Mouse (Mus musculus) myocyte (in vitro differentiated cells): ENCODE data around the gene Me3. TPM values are rescaled to one million over a fixed set of nuclear protein-coding genes. Genes with fewer than 3 reads are reported as not detected.

Source experiments
- H3K27me3 ChIP-seq: one replicate; pipeline ENCODE4 v1.6.1; 2011; ENCODE audit not compliant: control insufficient read depth, insufficient read depth, insufficient read length
- H3K36me3 ChIP-seq: one replicate; pipeline ENCODE4 v1.6.1; 2011; ENCODE audit not compliant: control insufficient read depth, insufficient read depth
- H3K4me2 ChIP-seq: one replicate; pipeline ENCODE4 v1.6.1; 2011; ENCODE audit warnings: low read depth, control low read depth
- H3K4me3 ChIP-seq: one replicate; pipeline ENCODE4 v1.5.1; 2011; ENCODE audit warnings: mild to moderate bottlenecking, control low read depth, moderate library complexity
- H3K79me2 ChIP-seq: one replicate; pipeline ENCODE4 v1.6.1; 2011; ENCODE audit not compliant: control insufficient read depth, insufficient read depth
- H3ac ChIP-seq: one replicate; pipeline ENCODE4 v1.6.1; 2011; ENCODE audit not compliant: control insufficient read depth, insufficient read length
- CEBPB ChIP-seq: IDR thresholded peaks from 2 replicates; pipeline ENCODE4 v1.6.1; 2011; ENCODE audit warnings: mild to moderate bottlenecking, moderate library complexity; ENCODE audit not compliant: poor library complexity, insufficient read depth, severe bottlenecking
- E2F4 ChIP-seq: IDR thresholded peaks from one replicate; pipeline ENCODE4 v1.6.1; 2011; ENCODE audit warnings: mild to moderate bottlenecking, control low read depth, moderate library complexity; ENCODE audit not compliant: insufficient read depth
- MAX ChIP-seq: IDR thresholded peaks from one replicate; pipeline ENCODE4 v1.6.1; 2011; ENCODE audit warnings: low read depth, mild to moderate bottlenecking, control low read depth
- MYOD1 ChIP-seq, 3 experiments: IDR thresholded peaks; one replicate each; pipeline ENCODE4 v1.6.1; 2011; ENCODE audit warnings: control low read depth in 2 of 3, low read depth in 2 of 3, mild to moderate bottlenecking in 2 of 3, moderate library complexity in 1 of 3; ENCODE audit not compliant: insufficient read length in 2 of 3, control insufficient read depth in 1 of 3
- MYOG ChIP-seq, 3 experiments: IDR thresholded peaks; one replicate each; pipeline ENCODE4 v1.6.1; 2011; ENCODE audit warnings: control low read depth in 2 of 3, low read depth in 2 of 3, mild to moderate bottlenecking in 2 of 3; ENCODE audit not compliant: insufficient read length in 2 of 3, control insufficient read depth in 1 of 3, insufficient read depth in 1 of 3
- POLR2A ChIP-seq: IDR thresholded peaks from one replicate; pipeline ENCODE4 v1.6.1; 2011; ENCODE audit warnings: low read depth, mild to moderate bottlenecking, control low read depth, moderate library complexity; ENCODE audit not compliant: insufficient read length
- POLR2AphosphoS2 ChIP-seq: IDR thresholded peaks from one replicate; pipeline ENCODE4 v1.6.1; 2011; ENCODE audit warnings: low read depth, control low read depth; ENCODE audit not compliant: insufficient read length
- REST ChIP-seq: IDR thresholded peaks from one replicate; pipeline ENCODE4 v1.6.1; 2011; ENCODE audit warnings: mild to moderate bottlenecking, control low read depth, moderate library complexity; ENCODE audit not compliant: insufficient read depth, insufficient read length
- SRF ChIP-seq: IDR thresholded peaks from one replicate; pipeline ENCODE4 v1.6.1; 2011; ENCODE audit warnings: low read depth; ENCODE audit not compliant: control insufficient read depth, insufficient read length
- TCF12 ChIP-seq: IDR thresholded peaks from one replicate; pipeline ENCODE4 v1.6.1; 2011; ENCODE audit warnings: mild to moderate bottlenecking, control low read depth; ENCODE audit not compliant: poor library complexity, insufficient read depth, severe bottlenecking
- TCF3 ChIP-seq: IDR thresholded peaks from one replicate; pipeline ENCODE4 v1.6.1; 2011; ENCODE audit warnings: low read depth, control low read depth; ENCODE audit not compliant: insufficient read length
- USF1 ChIP-seq: IDR thresholded peaks from one replicate; pipeline ENCODE4 v1.6.1; 2011; ENCODE audit warnings: low read depth, mild to moderate bottlenecking, control low read depth, moderate library complexity
- polyA plus RNA-seq: library from polyadenylated mRNA; unstranded; fragments of >200 nt; fragmentation: generic; extraction: Trizol; gene quantifications from one replicate; pipeline ENCODE4 v1.2.1, GENCODE M21; 2012; ENCODE audit warnings: missing spikeins

The Me3 gene
- polyA plus RNA-seq, 1 experiment, result 7.8 TPM

DNA sequence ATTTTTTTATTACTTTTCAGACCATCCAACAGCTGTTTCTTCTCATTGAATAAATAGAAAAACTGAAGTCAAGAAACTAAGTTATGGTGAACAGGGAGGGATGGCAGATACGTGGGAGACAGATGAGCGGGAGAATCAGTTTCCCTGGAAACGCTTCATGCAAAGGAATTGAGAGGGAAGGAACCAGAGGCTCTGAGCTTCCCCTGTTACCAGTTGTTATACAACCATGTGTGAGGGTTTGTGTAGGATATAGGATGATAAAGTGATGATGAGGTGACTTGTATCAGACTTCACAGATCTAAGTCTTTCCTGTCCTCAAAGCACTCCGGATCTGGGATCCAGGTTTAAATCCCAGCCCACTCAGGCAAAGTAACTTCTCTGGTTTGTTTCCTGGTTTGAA is 3.2 kb upstream of the Me3 start:
- H3K4me3 ChIP-seq, result no peak overlapping the region
- no peak overlapping the region for H3K4me2 ChIP-seq
- TF ChIP-seq POLR2A (no peak), POLR2AphosphoS2 (no peak), MYOD1 (IDR thresholded peaks at IDR 0.05; ENCODE audit: control insufficient read depth in 1 of 3, insufficient read length in 2 of 3, low read depth in 2 of 3) (no peak), MYOG (IDR thresholded peaks at IDR 0.05; ENCODE audit: control insufficient read depth in 1 of 3, insufficient read depth in 1 of 3, insufficient read length in 2 of 3, low read depth in 2 of 3) (no peak)
- no peaks in the 10 kb centered on the region for H3K79me2 ChIP-seq
- no peaks in the 10 kb centered on the region for H3K36me3 ChIP-seq
- no peak overlapping the region for H3ac ChIP-seq
- no peaks in the 10 kb centered on the region for H3K27me3 ChIP-seq

GRCm38 (mm10) chr7:89629914-89630313 is 2.3 kb upstream of the Me3 start:
- Histone ChIP-seq H3ac (no peak overlapping the region), H3K36me3 (no peaks in the 10 kb centered on the region), H3K79me2 (no peaks in the 10 kb centered on the region), H3K27me3 (no peaks in the 10 kb centered on the region), H3K4me3 (no peak overlapping the region), H3K4me2 (no peak overlapping the region)
- no peak for TF ChIP-seq TCF3
- no peak for TF ChIP-seq SRF
- TF ChIP-seq MYOD1 (IDR thresholded peaks at IDR 0.05; ENCODE audit: control insufficient read depth in 1 of 3, insufficient read length in 2 of 3, low read depth in 2 of 3), result no peak
- no peak for TF ChIP-seq USF1
- no peak for TF ChIP-seq MYOG (IDR thresholded peaks at IDR 0.05; ENCODE audit: control insufficient read depth in 1 of 3, insufficient read depth in 1 of 3, insufficient read length in 2 of 3, low read depth in 2 of 3)
- TF ChIP-seq CEBPB, result no peak
- TF ChIP-seq E2F4, result no peak
- no peak for TF ChIP-seq POLR2AphosphoS2
- TF ChIP-seq MAX, result no peak
- TF ChIP-seq REST, result no peak
- TF ChIP-seq TCF12, result no peak
- no peak for TF ChIP-seq POLR2A

DNA sequence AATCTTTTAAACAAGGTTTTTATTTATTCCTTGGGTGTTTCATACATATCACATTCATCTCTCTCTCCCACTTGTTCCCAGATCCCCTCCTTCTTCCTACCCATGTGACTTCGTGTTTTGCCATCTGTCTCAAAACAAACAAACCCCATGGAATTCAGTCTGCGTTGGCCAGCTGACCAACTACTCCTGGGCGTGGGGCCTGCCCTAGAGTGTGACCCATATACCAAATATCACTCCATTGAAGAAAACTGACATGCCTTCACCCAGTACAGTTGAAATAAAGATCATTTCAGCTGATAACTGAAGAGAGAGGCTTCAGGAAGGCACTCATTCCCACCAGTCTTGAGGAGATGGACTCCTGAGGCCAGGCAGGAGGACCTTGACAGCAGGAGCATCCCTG is 1.4 kb upstream of the Me3 start:
- H3K79me2 ChIP-seq, result no peaks in the 10 kb centered on the region
- no peak overlapping the region for H3ac ChIP-seq
- H3K27me3 ChIP-seq, result no peaks in the 10 kb centered on the region
- TF ChIP-seq TCF12 (peak; percentile 12), USF1 (peak; percentile 48), TCF3 (no peak), CEBPB (no peak), MYOD1 (IDR thresholded peaks at IDR 0.05; ENCODE audit: control insufficient read depth in 1 of 3, insufficient read length in 2 of 3, low read depth in 2 of 3) (no peak), REST (no peak), MAX (no peak), E2F4 (no peak), POLR2A (no peak), SRF (no peak), POLR2AphosphoS2 (no peak), MYOG (IDR thresholded peaks at IDR 0.05; ENCODE audit: control insufficient read depth in 1 of 3, insufficient read depth in 1 of 3, insufficient read length in 2 of 3, low read depth in 2 of 3) (peak in 2 of 3 experiments; percentile 1 to 26)
- no peak overlapping the region for H3K4me3 ChIP-seq
- no peak overlapping the region for H3K4me2 ChIP-seq
- no peaks in the 10 kb centered on the region for H3K36me3 ChIP-seq

DNA sequence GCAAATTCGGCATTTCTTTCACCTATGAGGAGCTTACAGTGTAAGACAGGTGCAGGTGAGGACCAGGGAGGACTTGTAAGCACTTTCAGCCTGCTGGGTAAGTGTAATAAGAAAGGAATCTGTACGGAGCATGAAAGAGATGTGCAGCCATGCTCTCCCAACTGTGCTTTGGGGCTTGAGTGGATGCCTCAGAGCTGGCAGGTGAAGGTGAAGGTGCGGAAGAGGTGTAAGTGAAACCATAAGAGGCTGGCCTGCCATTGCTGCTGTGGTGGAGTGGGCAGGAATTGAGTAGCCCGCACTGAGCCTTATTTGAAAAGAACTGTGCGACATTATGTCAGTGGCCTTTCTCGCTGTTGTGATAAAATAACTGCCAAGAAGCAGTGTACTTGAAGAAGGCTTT is 8.3 kb downstream of the Me3 start:
- Histone ChIP-seq H3K79me2 (no peaks in the 10 kb centered on the region), H3K4me2 (no peak overlapping the region), H3K27me3 (no peaks in the 10 kb centered on the region), H3K4me3 (no peak overlapping the region), H3ac (no peak overlapping the region), H3K36me3 (no peaks in the 10 kb centered on the region)
- TF ChIP-seq CEBPB, result no peak
- TF ChIP-seq TCF3, result no peak
- no peak for TF ChIP-seq POLR2A
- no peak for TF ChIP-seq POLR2AphosphoS2
- TF ChIP-seq MAX, result no peak
- TF ChIP-seq USF1, result no peak
- TF ChIP-seq SRF, result no peak
- no peak for TF ChIP-seq MYOG (IDR thresholded peaks at IDR 0.05; ENCODE audit: control insufficient read depth in 1 of 3, insufficient read depth in 1 of 3, insufficient read length in 2 of 3, low read depth in 2 of 3)
- no peak for TF ChIP-seq MYOD1 (IDR thresholded peaks at IDR 0.05; ENCODE audit: control insufficient read depth in 1 of 3, insufficient read length in 2 of 3, low read depth in 2 of 3)
- TF ChIP-seq TCF12, result no peak
- no peak for TF ChIP-seq E2F4
- TF ChIP-seq REST, result no peak

DNA sequence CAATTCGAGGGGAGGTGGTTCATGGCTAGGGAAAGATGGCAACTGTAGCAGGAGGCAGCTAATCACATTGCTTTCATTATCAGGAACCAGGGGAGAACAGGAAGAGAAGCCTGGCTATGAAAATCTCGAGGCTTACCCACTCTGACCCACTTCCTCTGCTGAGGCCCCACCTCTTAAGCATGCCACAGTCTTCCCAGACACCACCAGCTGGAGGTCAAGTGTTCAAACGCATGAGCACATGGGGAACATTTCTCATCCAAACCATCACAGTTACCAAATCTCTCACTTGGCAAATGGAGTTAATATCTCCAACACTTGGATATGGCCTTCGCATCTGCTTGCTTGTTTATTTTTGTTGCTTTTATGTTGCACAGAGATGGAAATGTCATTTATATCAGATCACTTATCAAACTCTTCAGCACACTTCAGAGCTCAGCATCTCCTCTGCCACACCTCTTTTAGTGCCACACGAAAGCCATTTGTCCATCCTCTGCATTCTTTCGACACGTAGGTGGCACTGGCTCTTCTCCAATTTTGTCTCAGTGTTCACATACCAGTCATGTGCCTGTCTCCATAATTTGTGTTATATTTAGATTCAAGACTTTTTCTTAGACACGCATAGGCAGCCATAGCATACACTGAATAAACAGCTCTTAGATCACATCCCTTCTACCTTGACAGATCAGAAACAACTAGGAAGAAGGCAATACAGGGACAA is 8.9 kb downstream of the Me3 start:
- Histone ChIP-seq H3K79me2 (no peaks in the 10 kb centered on the region), H3K4me3 (no peak overlapping the region), H3ac (no peak overlapping the region), H3K36me3 (no peaks in the 10 kb centered on the region), H3K27me3 (no peaks in the 10 kb centered on the region), H3K4me2 (no peak overlapping the region)
- no peak for TF ChIP-seq SRF
- peak in 2 of 3 experiments; percentile 13 to 43 for TF ChIP-seq MYOG (IDR thresholded peaks at IDR 0.05; ENCODE audit: control insufficient read depth in 1 of 3, insufficient read depth in 1 of 3, insufficient read length in 2 of 3, low read depth in 2 of 3)
- peak; percentile 42 for TF ChIP-seq USF1
- peak in 1 of 3 experiments; percentile 29 for TF ChIP-seq MYOD1 (IDR thresholded peaks at IDR 0.05; ENCODE audit: control insufficient read depth in 1 of 3, insufficient read length in 2 of 3, low read depth in 2 of 3)
- no peak for TF ChIP-seq POLR2A
